Mouse (Mus musculus) megakaryocyte, embryonic 14.5 days (primary cell): Measurements from ENCODE around the gene Trim14.

Experiments used
- FLI1 ChIP-seq: IDR thresholded peaks from 2 replicates; pipeline ENCODE4 v1.6.1; 2012; ENCODE audit warnings: low read length, inconsistent platforms, mixed read lengths
- GATA1 ChIP-seq: IDR thresholded peaks from 3 replicates; pipeline ENCODE4 v1.6.1; 2012; ENCODE audit warnings: mixed read lengths, low read length, inconsistent platforms, borderline replicate concordance

DNA sequence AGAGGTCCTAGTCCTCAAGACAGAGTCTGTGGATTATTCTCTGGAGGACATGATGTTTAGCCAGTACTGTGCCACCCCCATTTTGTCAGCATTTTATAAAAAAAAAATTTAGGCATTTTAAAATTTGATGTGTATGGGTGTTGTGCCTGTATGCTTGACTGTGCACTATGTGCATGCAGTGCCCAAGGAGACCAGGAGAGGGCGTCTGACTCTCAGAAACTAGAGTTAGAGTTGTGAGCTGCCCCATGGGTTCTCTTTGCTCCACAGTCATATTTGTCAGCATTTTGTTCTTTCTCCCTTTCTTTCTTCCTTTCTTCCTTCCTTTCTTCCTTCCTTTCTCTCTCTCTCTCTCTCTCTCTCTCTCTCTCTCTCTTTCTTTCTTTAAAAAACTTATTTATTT, 8.4 kb upstream of the Trim14 start:
- no peak for TF ChIP-seq GATA1
- no peak for TF ChIP-seq FLI1
